Mouse (Mus musculus): ENCODE measurements around the gene Slc12a6.

DNA sequence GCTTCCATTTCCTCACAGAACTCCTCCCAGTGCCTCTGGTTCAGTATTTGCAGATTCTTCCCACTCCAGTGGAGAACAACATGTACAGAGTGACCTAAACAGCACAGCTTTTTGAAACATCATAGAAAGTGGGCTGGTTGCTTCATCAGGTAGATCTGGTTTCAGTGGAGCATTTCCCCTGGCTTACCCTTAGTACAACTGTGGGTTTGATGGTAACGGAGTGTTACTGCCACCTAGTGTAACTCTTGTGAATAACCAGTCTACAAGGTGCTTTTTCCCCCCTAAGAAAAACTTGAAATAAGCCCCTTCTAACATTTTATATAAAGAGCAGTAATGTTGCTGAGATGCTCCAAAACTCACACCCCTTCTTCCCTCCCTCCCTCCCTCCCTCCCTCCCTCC lies 49.6 kb upstream of the Slc12a6 start:
- TF ChIP-seq MAFK (IDR thresholded peaks at IDR 0.05; ENCODE audit: insufficient read depth, low read depth, low read length) (no peak), ZNF384 (IDR thresholded peaks at IDR 0.05; ENCODE audit: low read depth, low read length) (no peak), HCFC1 (IDR thresholded peaks at IDR 0.05; ENCODE audit: borderline replicate concordance, insufficient read depth, low read length) (no peak)

All from ES-E14 (cell line).